Mouse (Mus musculus) MEL (cell line): ENCODE measurements around the gene Dll1. TPM values are rescaled to one million over a fixed set of nuclear protein-coding genes. Genes with fewer than 3 reads are reported as not detected.

Source experiments
- DNase-seq: peaks from one replicate; pipeline ENCODE4 v3.0.0; 2011; ENCODE audit warnings: low read depth, low spot score
- H3K27ac ChIP-seq: 2 replicates; pipeline ENCODE4 v1.5.1; 2012; ENCODE audit warnings: low read depth, mild to moderate bottlenecking, control low read depth, low read length, moderate library complexity; ENCODE audit not compliant: control insufficient read depth
- H3K27me3 ChIP-seq, 2 experiments: fragments of 150-350 bp in 1 of 2; sonication (generic) in 1 of 2; 2 replicates each; pipeline ENCODE4 v1.6.1; 2012; ENCODE audit warnings: low read length in 2 of 2, mild to moderate bottlenecking in 2 of 2, improper control_type of control experiment in 1 of 2, moderate library complexity in 1 of 2; ENCODE audit not compliant: insufficient read depth in 2 of 2, control insufficient read depth in 1 of 2
- H3K36me3 ChIP-seq, 2 experiments: 2 replicates each; pipeline ENCODE4 v1.6.1; 2012 to 2014; ENCODE audit warnings: low read length in 2 of 2, improper control_type of control experiment in 1 of 2, inconsistent platforms in 1 of 2, mild to moderate bottlenecking in 1 of 2; ENCODE audit not compliant: insufficient read depth in 2 of 2, control insufficient read depth in 1 of 2
- H3K4me1 ChIP-seq, 2 experiments: fragments of 150-350 bp in 1 of 2; sonication (generic) in 1 of 2; 2 replicates each; pipeline ENCODE4 v1.6.1; 2012; ENCODE audit warnings: low read length in 2 of 2, improper control_type of control experiment in 1 of 2, mild to moderate bottlenecking in 1 of 2; ENCODE audit not compliant: insufficient read depth in 2 of 2, control insufficient read depth in 1 of 2
- H3K4me3 ChIP-seq, 2 experiments: fragments of 150-350 bp in 1 of 2; sonication (generic) in 1 of 2; 2 replicates each; pipeline ENCODE4 v1.5.1; 2012; ENCODE audit warnings: low read depth in 2 of 2, low read length in 2 of 2, mild to moderate bottlenecking in 2 of 2, moderate library complexity in 2 of 2, control low read depth in 1 of 2, improper control_type of control experiment in 1 of 2; ENCODE audit not compliant: control insufficient read depth in 1 of 2, insufficient read depth in 1 of 2
- H3K79me2 ChIP-seq: 2 replicates; pipeline ENCODE4 v1.6.1; 2012; ENCODE audit warnings: mild to moderate bottlenecking, low read length, moderate library complexity; ENCODE audit not compliant: control insufficient read depth, poor library complexity, insufficient read depth
- H3K9ac ChIP-seq: 2 replicates; pipeline ENCODE4 v1.6.1; 2012; ENCODE audit warnings: low read depth, mild to moderate bottlenecking, control low read depth, low read length, moderate library complexity; ENCODE audit not compliant: control insufficient read depth, poor library complexity, severe bottlenecking
- H3K9me3 ChIP-seq: fragments of 150-350 bp; sonication (generic); replicated peaks from 2 replicates; pipeline ENCODE4 v1.6.1; 2012; ENCODE audit warnings: mild to moderate bottlenecking, low read length, improper control_type of control experiment, moderate library complexity; ENCODE audit not compliant: insufficient read depth
- CTCF ChIP-seq, 3 experiments: IDR thresholded peaks in 2 of 3; conservative IDR thresholded peaks in 1 of 3; 2 replicates each; pipeline ENCODE4 v1.5.1; 2011 to 2012; ENCODE audit warnings: low read length in 3 of 3, low read depth in 2 of 3, mild to moderate bottlenecking in 2 of 3, improper control_type of control experiment in 1 of 3, inconsistent platforms in 1 of 3, mixed read lengths in 1 of 3, moderate library complexity in 1 of 3; ENCODE audit not compliant: control insufficient read depth in 1 of 3, insufficient read depth in 1 of 3, poor library complexity in 1 of 3, severe bottlenecking in 1 of 3
- NELFE ChIP-seq: IDR thresholded peaks from 2 replicates; pipeline ENCODE4 v1.6.1; 2011; ENCODE audit warnings: low read depth, low read length, improper control_type of control experiment
- polyA plus RNA-seq, 2 experiments: library from polyadenylated mRNA; stranded (reverse) in 1 of 2; unstranded in 1 of 2; fragments of >175 nt in 1 of 2; fragments of >200 nt in 1 of 2; gene quantifications; 2 replicates each; pipeline versions ENCODE4 v1.2.1 to v1.2.4; 2012; ENCODE audit warnings: low replicate concordance in 2 of 2, low read depth in 1 of 2; ENCODE audit not compliant: insufficient read length in 2 of 2, insufficient read depth in 1 of 2, missing spikeins in 1 of 2
- total RNA-seq: library from RNA; depleted of rRNA; stranded (reverse); fragments of 300-350 nt; gene quantifications from 2 replicates; pipeline ENCODE4 v1.2.3, GENCODE M21; 2012; rRNA removed

Gene Dll1
- total and polyA plus RNA-seq, 3 experiments = not detected

GRCm38 (mm10) chr17:15323191-15323834 is 53.4 kb downstream of the Dll1 start:
- no peaks in the 10 kb centered on the region for H3K9me3 ChIP-seq
- TF ChIP-seq CTCF (IDR thresholded peaks at IDR 0.05 in 2 of 3, conservative IDR thresholded peaks at IDR 0.05 in 1 of 3; ENCODE audit: control insufficient read depth in 1 of 3, insufficient read depth in 1 of 3, low read depth in 2 of 3, low read length in 3 of 3, poor library complexity in 1 of 3, severe bottlenecking in 1 of 3) = no peak
- no peak for TF ChIP-seq NELFE

More at GRCm38 (mm10) chr17:15323191-15323834, 53.4 kb downstream of the Dll1 start:
- H3K79me2 ChIP-seq = no peaks in the 10 kb centered on the region
- no peak overlapping the region for H3K9ac ChIP-seq
- H3K4me3 ChIP-seq = no peak overlapping the region
- no peak overlapping the region for H3K27ac ChIP-seq
- DNase-seq = no peak
- peaks cover 0 to 2% of the 10 kb centered on the region in 2 experiments; a peak in 2 of 4 replicates for H3K27me3 ChIP-seq
- no peaks in the 10 kb centered on the region for H3K4me1 ChIP-seq
- no peaks in the 10 kb centered on the region for H3K36me3 ChIP-seq

Other genes starting within 250 kb of the Dll1 start
- gene Fam120b, start 19.3 kb upstream of the Dll1 start, total RNA-seq = 8.5 and 9.8 TPM in 2 replicates
- gene Fam120b, start 19.3 kb upstream of the Dll1 start, polyA plus RNA-seq = 10 to 100 TPM in 1 of 2 experiments, not detected in 1; 10.5 TPM
- gene Psmb1, start 122.9 kb upstream of the Dll1 start, total RNA-seq = 222 and 230 TPM in 2 replicates
- gene Psmb1, start 122.9 kb upstream of the Dll1 start, polyA plus RNA-seq = 100 to 1,000 TPM; 200 to 445 TPM
- gene Tbp, start 123.0 kb upstream of the Dll1 start, total RNA-seq = 38.5 and 40.0 TPM in 2 replicates
- 100 to 1,000 TPM in 1 of 2 experiments, 10 to 100 TPM in 1; 79.6 to 490 TPM for gene Tbp, start 123.0 kb upstream of the Dll1 start, polyA plus RNA-seq
- gene Pdcd2, start 150.4 kb upstream of the Dll1 start, total RNA-seq = 106 and 109 TPM in 2 replicates
- gene Pdcd2, start 150.4 kb upstream of the Dll1 start, polyA plus RNA-seq = 100 to 1,000 TPM in 1 of 2 experiments, not detected in 1; 110 TPM
- 1.6 and 2.2 TPM in 2 replicates for gene Prdm9, start 187.5 kb upstream of the Dll1 start, total RNA-seq
- gene Prdm9, start 187.5 kb upstream of the Dll1 start, polyA plus RNA-seq = 10 to 100 TPM in 1 of 2 experiments, 1 to 10 TPM in 1; 3.5 to 42.2 TPM